Mouse (Mus musculus): ENCODE results near the gene Tmed9. TPM values are rescaled to one million over a fixed set of nuclear protein-coding genes. Genes with fewer than 3 reads are reported as not detected.
A peak's percentile ranks its signal among the peaks of the same experiment; 100 is the strongest.

Tmed9 gene
- polyA plus RNA-seq (2015; fragmentation: Nextera tagmentation; extraction: Ambion mirVana), result 156 and 180 TPM in 2 replicates

DNA sequence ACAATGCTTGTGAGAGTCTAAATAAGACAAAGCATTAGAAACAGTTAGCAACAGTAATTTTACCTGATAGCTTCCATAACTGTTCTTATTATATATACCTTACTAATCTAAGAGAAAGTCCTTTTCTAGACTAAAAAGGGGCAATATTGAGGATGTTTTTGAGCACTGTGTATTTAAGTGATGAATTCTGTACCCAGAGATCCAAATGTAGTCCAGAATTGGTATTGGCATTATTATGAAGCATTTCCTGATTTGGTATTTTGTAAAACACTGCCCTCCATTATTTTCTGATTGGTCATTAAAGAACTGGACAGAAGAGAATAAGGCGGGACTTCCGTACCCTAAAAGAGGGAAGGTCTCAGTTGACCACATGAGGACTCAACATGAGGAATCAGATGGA lies at the start of gene Tmed9:
Gene Tmed9 (plus strand): TSS at position 301 of the 400 bp plus-strand sequence.
- Histone ChIP-seq H3K27me3 (ENCODE audit: control insufficient read depth, insufficient read depth, low read depth, low read length) (no peaks in the 10 kb centered on the region), H3K4me2 (ENCODE audit: low read depth, low read length) (no peak within 1 kb of the TSS), H3K9me3 (ENCODE audit: control insufficient read depth, low read length) (no peaks in the 10 kb centered on the region; the same call in 1 of the 2 replicates), H3K4me3 (ENCODE audit: low read length) (no peak within 1 kb of the TSS), H3K27ac (ENCODE audit: low read length) (no peak within 1 kb of the TSS), H3K9ac (ENCODE audit: low read length) (no peak within 1 kb of the TSS), H3K36me3 (ENCODE audit: control insufficient read depth, insufficient read depth, low read length) (no peaks in the 10 kb centered on the region), H3K4me1 (replicated peaks; ENCODE audit: control insufficient read depth, insufficient read depth, low read length) (peaks cover 15% of the 10 kb centered on the region)
- no peak for ATAC-seq (ENCODE audit: low read depth)
- 92% methylated on average over 2 of the region's 2 CpGs for WGBS

DNA sequence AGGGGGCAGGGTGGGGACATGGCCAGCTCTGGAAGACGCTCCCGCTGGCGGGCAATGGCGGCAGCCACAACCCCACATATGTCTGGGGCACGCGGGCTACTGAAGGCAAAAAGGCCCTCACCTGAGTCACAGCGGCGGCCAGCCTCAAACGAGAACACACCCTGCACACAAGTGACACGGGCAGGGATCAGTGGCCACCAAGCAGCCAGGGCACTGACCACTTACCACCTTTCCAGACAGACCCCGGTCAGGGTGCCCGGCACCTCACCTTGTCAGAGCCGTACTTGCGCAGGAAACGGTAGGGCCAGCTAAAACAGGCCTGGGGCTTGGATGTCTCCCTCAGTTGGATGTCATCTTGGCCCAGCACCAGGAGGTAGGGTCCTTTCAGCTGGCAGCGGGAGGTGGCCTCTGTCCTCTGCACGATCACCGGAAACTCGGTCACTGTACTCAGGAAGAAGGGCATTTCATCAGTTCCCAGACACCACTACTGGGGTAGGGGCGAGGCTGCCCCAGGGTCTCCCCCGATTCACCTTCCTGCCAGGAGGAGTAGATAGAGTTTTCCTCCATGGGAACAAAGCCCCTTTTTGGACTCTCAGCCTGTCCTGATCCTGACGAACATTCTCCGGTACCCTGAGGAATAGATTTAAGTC lies 49.5 kb upstream of the Tmed9 start:
- H3K4me1 ChIP-seq (replicated peaks; ENCODE audit: control insufficient read depth, insufficient read depth, low read length), result no peaks in the 10 kb centered on the region; the same call in 1 of the 2 replicates
- H3K4me3 ChIP-seq (ENCODE audit: low read length), result no peak overlapping the region
- no peak for ATAC-seq (ENCODE audit: low read depth)
- no peaks in the 10 kb centered on the region for H3K9me3 ChIP-seq (ENCODE audit: control insufficient read depth, low read length)
- no peaks in the 10 kb centered on the region for H3K27me3 ChIP-seq (ENCODE audit: control insufficient read depth, insufficient read depth, low read depth, low read length)
- H3K4me2 ChIP-seq (ENCODE audit: low read depth, low read length), result no peak overlapping the region
- peaks cover under 1% of the 10 kb centered on the region; the same call in 1 of the 2 replicates for H3K36me3 ChIP-seq (ENCODE audit: control insufficient read depth, insufficient read depth, low read length)
- H3K9ac ChIP-seq (ENCODE audit: low read length), result no peak overlapping the region
- no peak overlapping the region for H3K27ac ChIP-seq (ENCODE audit: low read length)
- whole genome bisulfite sequencing, result 90% methylated on average over 23 of the region's 23 CpGs

DNA sequence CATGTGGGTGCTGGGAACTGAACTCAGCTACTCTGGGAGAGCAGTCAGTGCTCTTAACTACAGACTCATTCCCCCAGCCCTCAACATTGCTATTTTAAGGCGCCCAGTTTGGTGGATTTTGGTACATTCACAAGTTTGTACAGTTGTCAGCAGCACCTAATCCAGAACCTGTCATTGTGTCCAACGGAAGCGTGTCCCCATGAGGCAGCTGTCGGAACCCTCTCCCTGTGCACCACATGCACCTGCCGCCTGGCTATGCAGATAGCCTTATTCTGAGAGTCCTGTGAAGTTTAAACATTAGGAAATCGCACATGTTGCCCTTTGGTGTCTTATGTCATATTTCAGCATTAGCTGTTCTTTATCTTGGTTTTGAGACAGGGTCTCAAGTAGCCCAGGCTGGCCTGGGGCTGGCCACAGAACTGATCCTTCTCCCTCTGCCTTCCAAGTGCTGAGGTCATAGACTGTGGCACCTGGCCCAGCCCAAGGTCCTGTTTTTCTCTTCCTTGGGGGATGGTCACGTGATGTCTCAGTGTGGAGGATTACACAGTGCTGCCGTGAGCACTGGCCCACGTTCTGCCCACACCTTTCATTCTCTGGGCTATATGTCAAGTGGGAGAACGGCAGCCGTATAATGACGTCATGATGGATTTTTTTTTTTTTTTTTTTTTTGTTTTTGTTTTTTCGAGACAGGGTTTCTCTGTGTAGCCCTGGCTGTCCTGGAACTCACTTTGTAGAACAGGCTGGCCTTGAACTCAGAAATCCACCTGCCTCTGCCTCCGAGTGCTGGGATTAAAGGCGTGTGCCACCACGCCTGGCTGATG lies 47.6 kb upstream of the Tmed9 start:
- no peak for ATAC-seq (ENCODE audit: low read depth)
- WGBS, result 71% methylated on average over 15 of the region's 16 CpGs

DNA sequence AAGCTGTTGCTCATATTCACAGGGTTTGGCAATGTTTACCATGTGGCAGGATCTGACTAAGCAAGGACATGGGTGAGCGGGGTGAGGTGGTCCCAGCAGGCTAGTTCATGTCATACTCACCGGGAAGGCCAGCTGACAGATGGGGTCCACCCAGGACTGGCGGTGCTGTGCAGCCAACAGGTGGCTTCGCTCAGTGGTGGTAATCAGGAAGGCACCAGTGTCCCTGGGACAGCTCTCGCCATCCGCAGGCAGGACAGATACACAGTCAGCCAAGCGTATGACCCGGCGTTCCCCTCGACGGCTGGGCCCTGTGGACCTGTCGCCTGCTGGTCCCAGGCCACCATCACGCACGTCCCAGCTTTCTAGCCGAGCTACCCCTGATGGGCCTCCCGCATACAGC lies 46.3 kb upstream of the Tmed9 start:
- no peaks in the 10 kb centered on the region for H3K27me3 ChIP-seq (ENCODE audit: control insufficient read depth, insufficient read depth, low read depth, low read length)
- ATAC-seq (ENCODE audit: low read depth), result no peak
- H3K36me3 ChIP-seq (ENCODE audit: control insufficient read depth, insufficient read depth, low read length), result peaks cover 29% of the 10 kb centered on the region
- H3K4me3 ChIP-seq (ENCODE audit: low read length), result no peak overlapping the region
- no peak overlapping the region for H3K27ac ChIP-seq (ENCODE audit: low read length)
- H3K9ac ChIP-seq (ENCODE audit: low read length), result no peak overlapping the region
- H3K4me1 ChIP-seq (replicated peaks; ENCODE audit: control insufficient read depth, insufficient read depth, low read length), result no peaks in the 10 kb centered on the region; the same call in 1 of the 2 replicates
- 76% methylated on average over 16 of the region's 16 CpGs for WGBS
- H3K4me2 ChIP-seq (ENCODE audit: low read depth, low read length), result no peak overlapping the region
- H3K9me3 ChIP-seq (ENCODE audit: control insufficient read depth, low read length), result no peaks in the 10 kb centered on the region

More for the DNA sequence above, 47.6 kb upstream of the Tmed9 start:
- Histone ChIP-seq H3K9ac (ENCODE audit: low read length) (no peak overlapping the region), H3K36me3 (ENCODE audit: control insufficient read depth, insufficient read depth, low read length) (peaks cover 17% of the 10 kb centered on the region), H3K27me3 (ENCODE audit: control insufficient read depth, insufficient read depth, low read depth, low read length) (no peaks in the 10 kb centered on the region), H3K27ac (ENCODE audit: low read length) (no peak overlapping the region), H3K9me3 (ENCODE audit: control insufficient read depth, low read length) (no peaks in the 10 kb centered on the region), H3K4me3 (ENCODE audit: low read length) (no peak overlapping the region), H3K4me2 (ENCODE audit: low read depth, low read length) (no peak overlapping the region), H3K4me1 (replicated peaks; ENCODE audit: control insufficient read depth, insufficient read depth, low read length) (no peaks in the 10 kb centered on the region; the same call in 1 of the 2 replicates)

DNA sequence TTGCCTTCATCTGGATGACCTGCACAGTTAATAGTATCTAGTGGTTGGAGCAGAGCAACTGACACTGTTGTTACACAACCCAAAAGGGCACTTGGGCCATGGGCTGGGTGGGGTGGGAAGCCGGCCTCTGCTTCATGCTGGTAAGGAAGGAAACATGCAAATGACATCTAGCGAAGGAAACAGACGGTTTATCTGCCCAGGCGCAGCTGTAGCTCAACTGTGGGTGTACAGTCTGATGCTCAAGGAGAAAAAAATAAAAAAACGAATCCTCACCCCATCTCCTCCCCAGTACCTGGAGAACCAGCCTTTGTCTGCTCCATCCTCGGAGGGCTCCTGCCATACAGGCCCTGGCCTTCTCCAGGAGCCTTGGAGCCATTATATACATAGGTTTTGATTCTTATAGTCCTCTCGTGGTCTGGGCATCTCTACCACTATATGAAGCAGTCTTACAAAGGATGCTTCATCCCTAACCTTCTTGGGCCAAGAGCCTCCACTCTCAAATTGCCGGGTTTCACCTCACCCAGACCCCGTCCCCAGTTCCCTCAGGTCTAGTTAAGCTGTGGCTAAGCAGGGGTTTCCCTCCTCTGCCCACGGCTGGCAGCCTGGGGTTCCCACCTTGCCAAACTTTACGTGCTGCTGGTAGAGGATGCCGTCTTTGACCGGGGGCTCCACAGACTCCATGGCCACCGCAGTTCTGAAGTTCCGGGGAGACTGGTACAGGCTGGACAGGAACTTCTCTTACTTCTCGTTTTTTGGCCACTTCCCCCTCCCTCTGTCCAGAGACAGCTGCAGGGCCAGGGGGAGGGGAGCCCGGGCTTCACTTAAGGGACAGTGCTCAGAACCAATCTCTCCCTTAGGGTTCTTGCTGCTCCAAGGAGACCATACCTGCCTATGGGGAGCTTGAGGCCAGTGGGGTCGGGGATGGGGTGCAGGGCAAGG lies 45.4 kb upstream of the Tmed9 start:
- no peak overlapping the region for H3K4me2 ChIP-seq (ENCODE audit: low read depth, low read length)
- no peak for ATAC-seq (ENCODE audit: low read depth)
- H3K4me3 ChIP-seq (ENCODE audit: low read length), result no peak overlapping the region
- H3K36me3 ChIP-seq (ENCODE audit: control insufficient read depth, insufficient read depth, low read length), result peaks cover 33% of the 10 kb centered on the region
- WGBS, result 72% methylated on average over 18 of the region's 18 CpGs
- H3K9ac ChIP-seq (ENCODE audit: low read length), result no peak overlapping the region
- no peaks in the 10 kb centered on the region for H3K27me3 ChIP-seq (ENCODE audit: control insufficient read depth, insufficient read depth, low read depth, low read length)
- no peaks in the 10 kb centered on the region for H3K9me3 ChIP-seq (ENCODE audit: control insufficient read depth, low read length)
- no peaks in the 10 kb centered on the region; the same call in 1 of the 2 replicates for H3K4me1 ChIP-seq (replicated peaks; ENCODE audit: control insufficient read depth, insufficient read depth, low read length)
- H3K27ac ChIP-seq (ENCODE audit: low read length), result no peak overlapping the region

DNA sequence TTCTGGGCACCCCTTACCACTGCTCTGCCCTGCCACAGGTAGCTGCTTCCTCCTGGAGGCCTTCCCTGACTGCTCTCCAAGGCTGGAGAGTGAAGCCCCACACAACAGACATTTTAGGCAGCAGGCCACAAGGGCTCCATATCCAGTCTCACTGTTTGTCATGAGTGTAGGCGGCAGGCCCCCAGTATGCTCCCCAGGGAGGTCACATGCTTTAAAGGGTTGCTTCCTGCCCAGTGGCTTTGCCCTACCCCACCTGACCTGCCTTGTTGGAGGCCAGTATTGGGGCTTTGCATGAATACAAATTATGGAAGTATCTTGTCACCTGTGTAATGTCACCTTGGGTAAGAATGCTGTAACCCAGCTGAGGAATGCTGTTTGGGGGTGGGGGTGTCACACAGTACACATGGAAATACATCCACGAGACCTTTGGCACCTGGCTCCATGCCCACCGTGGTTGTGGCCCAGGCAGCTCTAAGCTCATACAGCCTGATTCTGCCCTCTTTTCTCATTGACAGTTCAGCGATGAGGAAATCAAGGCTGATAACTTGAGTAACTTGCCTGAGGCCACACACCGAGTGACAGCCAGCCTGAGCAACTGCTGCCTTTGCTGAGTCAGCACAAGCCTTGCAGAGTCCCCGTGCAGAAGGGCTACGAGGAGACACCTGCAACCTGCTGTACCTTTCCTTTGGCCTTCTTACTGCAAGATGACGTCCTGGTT lies 44.2 kb upstream of the Tmed9 start, which contains the start of gene Dok3:
Gene Dok3 (minus strand): TSS at position 99 of the 718 bp plus-strand sequence.
- Histone ChIP-seq H3K9ac (ENCODE audit: low read length) (no peak within 1 kb of the TSS), H3K27me3 (ENCODE audit: control insufficient read depth, insufficient read depth, low read depth, low read length) (no peaks in the 10 kb centered on the region), H3K4me3 (ENCODE audit: low read length) (no peak within 1 kb of the TSS), H3K36me3 (ENCODE audit: control insufficient read depth, insufficient read depth, low read length) (peaks cover 42% of the 10 kb centered on the region), H3K9me3 (ENCODE audit: control insufficient read depth, low read length) (no peaks in the 10 kb centered on the region), H3K27ac (ENCODE audit: low read length) (no peak within 1 kb of the TSS), H3K4me2 (ENCODE audit: low read depth, low read length) (no peak within 1 kb of the TSS), H3K4me1 (replicated peaks; ENCODE audit: control insufficient read depth, insufficient read depth, low read length) (no peaks in the 10 kb centered on the region)
- 67% methylated on average over 8 of the region's 8 CpGs for WGBS
- ATAC-seq (ENCODE audit: low read depth), result no peak

DNA sequence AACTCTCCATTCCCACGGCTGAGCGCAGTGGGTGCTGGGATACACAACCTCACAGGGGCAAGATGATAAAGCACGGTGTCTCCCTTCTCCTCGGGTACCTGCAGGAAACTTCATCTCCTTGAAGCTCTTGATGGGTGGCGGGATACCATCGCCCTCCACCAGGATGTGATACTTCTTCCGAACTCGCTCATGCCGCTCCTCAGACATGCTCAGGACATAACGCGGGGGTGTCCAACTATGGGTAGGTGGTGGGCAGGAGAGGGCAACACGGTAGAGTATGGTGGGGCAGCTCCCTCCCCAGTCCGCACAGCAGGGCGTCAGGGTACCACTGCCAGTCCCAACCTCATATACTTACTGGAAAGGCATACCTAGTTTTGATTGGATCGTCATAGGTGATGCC lies 38.3 kb upstream of the Tmed9 start:
- WGBS, result 91% methylated on average over 15 of the region's 15 CpGs
- Histone ChIP-seq H3K9ac (ENCODE audit: low read length) (no peak overlapping the region), H3K27ac (ENCODE audit: low read length) (no peak overlapping the region)

DNA sequence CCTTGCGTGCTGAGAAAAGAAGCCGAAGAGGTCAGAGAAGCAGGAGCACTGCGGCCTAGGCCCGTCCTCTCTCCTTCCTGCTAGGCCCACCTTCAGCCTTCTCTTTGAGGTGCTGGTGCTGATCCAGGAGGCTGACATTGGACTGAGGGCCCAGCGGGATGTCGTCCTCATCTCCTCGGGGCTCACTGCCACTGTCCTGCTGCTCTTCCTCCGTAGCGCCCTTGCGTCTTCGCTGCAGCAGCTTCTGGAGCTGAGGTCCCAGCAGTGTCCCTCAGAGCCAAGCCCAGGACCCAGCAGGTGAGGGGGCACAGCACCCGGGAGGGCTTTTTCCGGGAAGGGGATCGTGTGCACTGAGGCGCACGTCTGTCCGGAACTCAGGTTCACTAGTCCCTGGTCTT lies 37.7 kb upstream of the Tmed9 start:
- peak overlapping the region; percentile 85 for H3K9ac ChIP-seq (ENCODE audit: low read length)
- peak overlapping the region; percentile 85 for H3K4me3 ChIP-seq (ENCODE audit: low read length)
- H3K9me3 ChIP-seq (ENCODE audit: control insufficient read depth, low read length), result no peaks in the 10 kb centered on the region
- peak overlapping the region; percentile 74 for H3K4me2 ChIP-seq (ENCODE audit: low read depth, low read length)
- ATAC-seq (ENCODE audit: low read depth), result no peak
- H3K4me1 ChIP-seq (replicated peaks; ENCODE audit: control insufficient read depth, insufficient read depth, low read length), result peaks cover 11% of the 10 kb centered on the region
- 16% methylated on average over 17 of the region's 17 CpGs for WGBS
- no peak overlapping the region for H3K27ac ChIP-seq (ENCODE audit: low read length)
- H3K27me3 ChIP-seq (ENCODE audit: control insufficient read depth, insufficient read depth, low read depth, low read length), result no peaks in the 10 kb centered on the region
- peaks cover 35% of the 10 kb centered on the region for H3K36me3 ChIP-seq (ENCODE audit: control insufficient read depth, insufficient read depth, low read length)

More for the DNA sequence above, 38.3 kb upstream of the Tmed9 start:
- ATAC-seq (ENCODE audit: low read depth), result no peak
- Histone ChIP-seq H3K4me1 (replicated peaks; ENCODE audit: control insufficient read depth, insufficient read depth, low read length) (peaks cover 11% of the 10 kb centered on the region), H3K4me2 (ENCODE audit: low read depth, low read length) (peak overlapping the region; percentile 74), H3K27me3 (ENCODE audit: control insufficient read depth, insufficient read depth, low read depth, low read length) (no peaks in the 10 kb centered on the region), H3K36me3 (ENCODE audit: control insufficient read depth, insufficient read depth, low read length) (peaks cover 38% of the 10 kb centered on the region), H3K9me3 (ENCODE audit: control insufficient read depth, low read length) (no peaks in the 10 kb centered on the region), H3K4me3 (ENCODE audit: low read length) (no peak overlapping the region)
